Mouse (Mus musculus): ENCODE data around the gene Patz1.

DNA sequence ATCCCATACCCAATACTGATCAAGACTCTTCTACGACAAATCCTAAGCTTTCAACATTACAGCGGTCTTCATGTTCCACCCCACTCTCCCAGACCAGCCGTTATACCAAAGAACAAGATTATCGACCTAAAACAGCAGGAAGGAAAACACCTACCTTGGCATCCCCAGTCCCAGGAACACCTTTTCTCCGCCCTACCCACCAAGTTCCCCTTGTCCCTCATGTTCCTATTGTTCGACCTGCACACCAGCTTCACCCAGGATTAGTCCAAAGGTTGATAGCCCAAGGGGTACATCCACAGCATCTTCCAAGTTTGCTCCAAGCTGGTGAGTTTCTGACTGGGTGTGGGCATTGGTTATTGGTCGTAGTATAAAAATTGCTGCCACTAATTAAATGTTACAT lies 46.3 kb upstream of the Patz1 start:
- TF ChIP-seq GATA1 (IDR thresholded peaks at IDR 0.05; ENCODE audit: borderline replicate concordance, low read length) = no peak
- no peak for TF ChIP-seq FLI1 (IDR thresholded peaks at IDR 0.05; ENCODE audit: low read length)
